Mouse (Mus musculus) kidney, postnatal 14 days (tissue): ENCODE measurements around the gene Dppa3.
"Not testable (repeated sequence)": the region's sequence is repeated elsewhere in the genome, so short reads cannot be mapped to it uniquely, and the experiment has no call there.

Experiments
- DNase-seq: peaks from one replicate; pipeline ENCODE4 v3.0.0; 2022; ENCODE audit warnings: mixed read lengths

Dppa3 gene

GRCm38 (mm10) chr6:122612426-122612825 is 13.8 kb upstream of the Dppa3 start:
- no peak for DNase-seq

GRCm38 (mm10) chr6:122614047-122614446 is 12.2 kb upstream of the Dppa3 start:
- DNase-seq, result no peak

GRCm38 (mm10) chr6:122616022-122616421 is 10.2 kb upstream of the Dppa3 start:
- DNase-seq, result no peak

- no peak for DNase-seq
These were observed 5.1 kb upstream of the Dppa3 start for GRCm38 (mm10) chr6:122621066-122621465.

GRCm38 (mm10) chr6:122624480-122624879 is 1.7 kb upstream of the Dppa3 start:
- no peak for DNase-seq

- DNase-seq, result peak; percentile 69
These were observed 1.1 kb upstream of the Dppa3 start for GRCm38 (mm10) chr6:122625156-122625555.

- no peak for DNase-seq
These were observed 1.4 kb downstream of the Dppa3 start for GRCm38 (mm10) chr6:122627469-122628108.

- peak; percentile 47 for DNase-seq
These were observed 7.2 kb downstream of the Dppa3 start for GRCm38 (mm10) chr6:122633411-122633810.

GRCm38 (mm10) chr6:122635315-122635714 is 9.1 kb downstream of the Dppa3 start:
- DNase-seq, result no peak

- peak; percentile 14 for DNase-seq
These were observed 10.5 kb downstream of the Dppa3 start for GRCm38 (mm10) chr6:122636666-122637065.

- not testable (repeated sequence) for DNase-seq
These were observed 11.4 kb downstream of the Dppa3 start for GRCm38 (mm10) chr6:122637566-122637965.

- DNase-seq, result not testable (repeated sequence)
These were observed 18.0 kb downstream of the Dppa3 start for GRCm38 (mm10) chr6:122644196-122644595.

- no peak for DNase-seq
These were observed 23.7 kb downstream of the Dppa3 start for GRCm38 (mm10) chr6:122649903-122650302.

GRCm38 (mm10) chr6:122650398-122650980 is 24.3 kb downstream of the Dppa3 start:
- no peak for DNase-seq

- DNase-seq, result no peak
These were observed 28.1 kb downstream of the Dppa3 start for GRCm38 (mm10) chr6:122654301-122654700.

- DNase-seq, result no peak
These were observed 31.4 kb downstream of the Dppa3 start for GRCm38 (mm10) chr6:122657630-122658029.

GRCm38 (mm10) chr6:122659567-122659966 is 33.4 kb downstream of the Dppa3 start:
- no peak for DNase-seq

GRCm38 (mm10) chr6:122660601-122661379 is 34.6 kb downstream of the Dppa3 start:
- peak; percentile 24 for DNase-seq

GRCm38 (mm10) chr6:122662551-122663264 is 36.5 kb downstream of the Dppa3 start:
- peak; percentile 80 for DNase-seq

- peak; percentile 20 for DNase-seq
These were observed 37.5 kb downstream of the Dppa3 start for GRCm38 (mm10) chr6:122663596-122664206.

GRCm38 (mm10) chr6:122665866-122666265 is 39.7 kb downstream of the Dppa3 start:
- DNase-seq, result no peak

- DNase-seq, result no peak
These were observed 41.5 kb downstream of the Dppa3 start for GRCm38 (mm10) chr6:122667715-122668114.

GRCm38 (mm10) chr6:122668823-122669222 is 42.6 kb downstream of the Dppa3 start:
- DNase-seq, result no peak
